Mouse (Mus musculus) brain, embryonic 14.5 days (tissue): Measurements from ENCODE around the gene Nol8.

Experiments
- CTCF ChIP-seq: fragments of 200-500 bp; IDR thresholded peaks from 2 replicates; pipeline ENCODE4 v1.5.1; 2012; ENCODE audit warnings: inconsistent platforms, mild to moderate bottlenecking, moderate library complexity, borderline replicate concordance; ENCODE audit not compliant: insufficient read depth, insufficient read length; ENCODE audit errors: extremely low read depth
- POLR2A ChIP-seq: fragments of 200-500 bp; IDR thresholded peaks from 2 replicates; pipeline ENCODE4 v1.6.1; 2012; ENCODE audit warnings: mild to moderate bottlenecking, inconsistent platforms, borderline replicate concordance; ENCODE audit not compliant: poor library complexity, insufficient read depth, insufficient read length, severe bottlenecking; ENCODE audit errors: extremely low read depth

GRCm38 (mm10) chr13:49706032-49706690 lies 53.3 kb downstream of the Nol8 start:
- TF ChIP-seq CTCF (no peak), POLR2A (no peak)
